Mouse (Mus musculus) left cerebral cortex, postnatal 10 days (tissue): ENCODE measurements around the gene Ano1. TPM values are rescaled to one million over a fixed set of nuclear protein-coding genes. Genes with fewer than 3 reads are reported as not detected.
A peak's percentile ranks its signal among the peaks of the same experiment; 100 is the strongest.

Experiments used
- DNase-seq, 2 experiments: peaks; one replicate each; pipeline ENCODE4 v3.0.0; 2021 to 2022; ENCODE audit warnings: low spot score in 2 of 2, mixed read lengths in 1 of 2; ENCODE audit errors: extremely low spot score in 1 of 2
- intact Hi-C: fragments of 180-260 bp; cut with DNase I; formaldehyde crosslinking; loops from one replicate; pipeline ENCODE4 v1.15.1; 2025
- total RNA-seq, 2 experiments: library from RNA; stranded (reverse); gene quantifications; 2 replicates each; pipeline ENCODE4 v1.2.3; 2021

The Ano1 gene
- total RNA-seq, 2 experiments from 2014 or later = 3.0 to 4.8 TPM

DNA sequence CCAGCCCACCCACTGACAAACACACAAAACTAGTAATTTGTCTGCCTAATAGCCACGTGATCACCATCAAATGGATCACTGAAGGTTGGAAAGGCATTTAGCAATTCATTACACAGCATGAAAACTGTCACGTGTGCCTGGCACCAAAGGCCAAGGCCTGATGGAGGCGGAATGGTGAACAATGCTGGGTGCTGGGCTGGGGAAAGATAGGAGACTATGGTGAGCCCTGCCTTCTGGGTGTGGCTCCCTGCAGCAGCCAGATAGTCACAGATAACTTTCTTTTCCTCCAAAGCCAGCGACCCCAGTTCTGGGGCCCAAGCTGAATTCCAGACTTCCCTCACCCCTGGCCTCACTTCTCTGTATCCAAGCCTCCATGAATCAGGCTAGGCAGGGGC is 19.9 kb downstream of the Ano1 start:
- no peak for DNase-seq
- intact Hi-C loops = no loop called here

GRCm38 (mm10) chr7:144731182-144731896 is 20.4 kb downstream of the Ano1 start:
- intact Hi-C loops = no loop called here
- no peak for DNase-seq

DNA sequence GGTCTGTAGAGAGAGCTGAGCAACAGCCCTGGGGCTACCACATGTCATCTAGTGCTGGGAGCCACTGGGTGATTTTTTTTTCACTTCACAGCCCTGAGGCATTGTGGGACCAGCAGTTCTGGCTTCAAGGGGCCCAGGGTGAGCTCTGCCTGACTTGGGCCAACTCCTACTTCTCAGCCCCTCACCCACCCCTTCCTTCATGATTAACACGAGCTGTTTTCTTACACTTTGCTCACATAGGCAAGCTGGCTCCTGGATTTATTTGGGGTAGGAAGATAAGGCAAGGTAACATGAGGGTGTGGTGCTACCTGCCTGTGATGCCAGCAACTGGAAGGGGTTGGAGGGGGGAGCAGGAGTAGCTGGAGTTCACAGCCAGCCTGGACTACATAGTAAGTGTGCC is 27.5 kb downstream of the Ano1 start:
- intact Hi-C loops = no loop called here
- no peak for DNase-seq

GRCm38 (mm10) chr7:144719956-144720355 is 31.8 kb downstream of the Ano1 start:
- intact Hi-C loops = no loop called here
- DNase-seq = no peak

DNA sequence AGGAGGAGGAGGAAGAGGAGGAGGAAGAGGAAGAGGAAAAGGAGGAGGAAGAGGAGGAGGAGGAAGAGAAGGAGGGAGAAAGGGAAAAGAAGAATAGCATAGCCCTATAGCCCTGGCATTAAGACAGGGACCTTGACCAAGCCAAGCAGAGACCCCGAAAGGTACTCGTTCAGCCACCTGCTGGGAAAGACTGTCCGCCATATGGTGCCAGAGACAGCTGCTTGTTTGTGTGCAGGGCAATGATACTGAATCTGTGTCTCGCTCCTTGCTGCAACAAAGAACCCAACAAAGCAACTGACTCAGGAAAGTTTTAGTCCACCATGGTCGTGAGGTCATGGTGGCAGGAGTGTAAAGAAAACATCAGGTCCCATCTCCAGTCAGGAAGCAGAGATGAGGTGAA is 34.0 kb downstream of the Ano1 start:
- intact Hi-C loops = no loop called here
- DNase-seq = no peak

GRCm38 (mm10) chr7:144697870-144698269 is 53.9 kb downstream of the Ano1 start:
- no peak for DNase-seq
- intact Hi-C loops = no loop called here

DNA sequence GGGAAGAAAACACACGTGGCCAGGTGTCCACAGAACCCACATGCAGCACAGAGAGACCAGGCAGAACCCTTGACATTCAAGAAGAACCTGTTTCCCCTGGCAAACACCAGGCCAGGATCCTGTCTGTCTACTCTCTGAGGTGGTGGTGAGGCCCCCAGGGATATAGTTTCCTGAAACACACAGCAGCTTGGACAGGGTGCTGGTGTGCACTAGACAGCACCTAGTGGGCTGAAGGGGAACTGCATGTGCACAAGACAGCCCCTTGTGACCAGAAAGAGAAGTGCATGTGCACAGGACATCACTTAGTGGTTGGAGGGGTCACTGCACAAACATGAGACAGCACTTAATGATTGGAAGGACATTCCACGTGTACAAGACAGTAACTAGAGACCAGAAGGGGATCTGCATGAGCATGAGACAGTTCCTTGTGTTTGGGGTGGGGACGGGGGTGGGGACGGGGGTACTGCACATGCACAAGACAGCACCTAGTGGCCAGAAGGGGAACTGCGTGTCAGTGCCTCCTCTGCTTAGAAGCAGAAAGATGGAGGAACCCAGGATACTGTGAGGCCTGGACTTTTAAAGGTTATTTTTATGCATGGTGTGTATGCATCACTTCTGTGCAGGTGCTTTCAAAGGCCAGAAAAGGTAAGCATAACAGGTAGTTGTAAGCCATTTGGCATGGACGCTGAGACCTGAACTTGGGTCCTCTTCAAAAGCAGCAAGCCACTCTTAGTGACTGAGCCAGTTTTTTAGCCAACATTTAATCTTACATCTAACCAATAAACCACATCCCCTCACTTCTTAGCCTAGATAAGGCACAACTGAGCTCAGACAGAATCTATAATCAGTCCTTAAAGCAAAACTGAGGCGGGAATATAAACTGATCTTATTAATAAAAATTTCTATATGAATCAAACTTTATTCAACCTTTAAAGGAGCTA is 54.7 kb downstream of the Ano1 start:
- no peak for DNase-seq
- intact Hi-C loops = no loop called here

DNA sequence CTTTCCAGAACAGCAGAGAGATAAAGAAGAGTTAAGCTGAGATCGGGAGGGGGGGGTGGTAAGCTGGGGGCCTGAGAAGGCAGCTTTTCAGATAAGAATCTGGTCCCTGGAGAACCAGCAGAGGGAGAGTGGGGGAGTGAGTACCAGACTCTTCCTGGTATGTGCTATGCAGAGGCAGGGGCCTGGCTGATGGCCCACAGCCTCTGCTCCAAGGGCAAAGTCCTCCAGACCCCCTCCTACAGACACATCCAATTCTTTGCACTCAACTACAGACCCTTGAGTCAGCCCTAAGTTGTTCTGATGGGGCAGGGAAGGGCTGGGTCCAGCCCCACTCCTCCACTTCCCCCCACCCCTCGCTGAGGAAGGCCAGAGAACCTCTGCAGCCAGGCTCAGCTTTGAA is 61.9 kb downstream of the Ano1 start:
- intact Hi-C loops = no loop called here
- DNase-seq = no peak

GRCm38 (mm10) chr7:144689136-144689535 is 62.6 kb downstream of the Ano1 start:
- no peak for DNase-seq
- intact Hi-C loops = no loop called here

DNA sequence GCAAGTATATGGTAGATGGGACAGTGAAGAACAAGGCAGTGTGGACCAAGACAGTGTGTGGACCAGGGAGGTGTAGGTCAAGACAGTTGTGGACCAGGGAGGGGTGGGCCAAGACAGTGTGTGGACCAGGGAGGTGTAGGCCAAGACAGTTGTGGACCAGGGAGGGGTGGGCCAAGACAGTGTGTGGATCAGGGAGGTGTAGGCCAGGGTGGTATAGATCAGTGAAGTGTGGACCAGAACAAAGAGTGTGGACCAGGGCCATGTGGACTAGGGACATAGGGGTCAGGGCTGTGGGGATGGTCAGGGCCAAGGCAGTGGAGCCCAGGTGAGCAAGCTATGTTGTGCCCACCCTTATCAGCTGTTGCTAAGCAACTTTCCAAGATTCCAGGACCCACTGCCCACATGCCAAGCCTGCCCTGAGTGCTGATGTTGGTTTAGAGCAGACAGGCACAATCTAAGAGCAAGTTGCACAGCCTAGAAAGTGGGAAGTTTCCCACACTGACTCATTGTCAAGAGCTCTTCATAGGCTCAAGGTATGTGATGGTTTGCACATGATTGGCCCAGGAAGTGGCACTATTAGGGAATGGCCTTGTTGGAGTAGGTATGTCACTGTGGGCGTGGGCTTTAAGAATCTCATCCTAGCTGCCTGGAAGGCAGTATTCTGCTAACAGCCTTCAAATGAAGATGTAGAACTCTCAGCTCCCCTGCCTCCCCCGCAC is 64.0 kb downstream of the Ano1 start:
- DNase-seq = no peak
- intact Hi-C loops = no loop called here

- no peak for DNase-seq
- intact Hi-C loops = no loop called here
These were observed 66.8 kb downstream of the Ano1 start for GRCm38 (mm10) chr7:144684947-144685346.

GRCm38 (mm10) chr7:144684467-144684866 is 67.3 kb downstream of the Ano1 start:
- peak in 1 of 2 experiments; percentile 74 for DNase-seq
- intact Hi-C loops = no loop called here

DNA sequence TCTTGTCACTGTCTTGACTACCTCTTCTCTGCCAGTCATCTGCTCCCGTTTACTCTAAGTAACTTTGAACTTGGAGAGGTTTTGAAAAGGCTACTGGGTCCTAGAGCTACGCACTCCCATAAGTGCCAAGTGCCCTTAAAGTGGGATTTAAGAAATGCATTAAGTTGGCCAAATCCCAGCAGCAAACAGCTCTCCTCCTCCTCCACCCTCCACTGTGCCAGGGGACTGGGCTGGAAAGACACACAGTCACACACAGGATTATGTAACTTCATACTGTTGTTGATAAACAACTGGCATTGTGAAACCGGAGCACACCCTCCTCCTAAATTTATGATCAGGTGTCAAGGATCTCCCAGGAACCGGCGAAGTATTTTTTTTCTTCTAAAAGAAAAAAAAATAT is 71.7 kb downstream of the Ano1 start:
- DNase-seq = no peak
- intact Hi-C loops = no loop called here

DNA sequence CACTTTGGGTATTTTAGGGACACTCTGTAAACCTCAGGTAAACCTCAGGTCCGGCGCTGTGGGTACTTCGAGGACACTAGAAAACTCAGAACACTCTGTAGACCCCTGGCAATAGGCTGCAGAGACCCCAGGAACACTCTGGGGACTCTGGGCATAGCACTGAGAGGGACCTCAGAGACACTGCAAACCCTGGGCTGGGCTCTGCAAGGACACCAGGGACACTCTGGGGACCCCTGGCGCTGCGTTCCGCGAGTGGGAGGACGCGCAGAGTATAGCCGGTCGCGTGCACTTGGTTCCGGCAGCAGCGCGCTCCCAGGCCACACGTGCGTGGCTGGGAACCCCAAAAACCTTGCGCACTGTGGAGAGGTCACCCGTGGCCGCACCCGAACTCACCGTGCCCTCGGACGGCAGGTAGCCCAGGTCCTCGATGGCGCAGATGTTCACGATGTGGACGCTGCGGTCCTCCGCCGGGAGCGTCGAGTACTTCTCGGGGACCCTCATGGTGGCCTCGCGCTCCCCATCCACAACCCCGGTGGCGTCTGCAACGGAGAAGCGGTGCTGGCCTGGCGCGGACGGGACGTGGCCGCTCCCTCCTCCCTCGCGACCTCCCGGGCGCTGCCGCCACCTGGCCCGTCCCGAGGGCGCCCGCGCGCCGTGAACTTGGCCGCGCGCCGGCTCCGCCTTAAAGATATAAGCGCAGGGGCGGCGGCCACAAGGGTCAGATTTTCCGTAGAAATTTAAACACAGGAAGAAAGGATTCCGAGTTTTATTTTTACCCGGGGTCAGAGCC is 73.3 kb downstream of the Ano1 start:
- intact Hi-C loops = no loop called here
- no peak for DNase-seq

DNA sequence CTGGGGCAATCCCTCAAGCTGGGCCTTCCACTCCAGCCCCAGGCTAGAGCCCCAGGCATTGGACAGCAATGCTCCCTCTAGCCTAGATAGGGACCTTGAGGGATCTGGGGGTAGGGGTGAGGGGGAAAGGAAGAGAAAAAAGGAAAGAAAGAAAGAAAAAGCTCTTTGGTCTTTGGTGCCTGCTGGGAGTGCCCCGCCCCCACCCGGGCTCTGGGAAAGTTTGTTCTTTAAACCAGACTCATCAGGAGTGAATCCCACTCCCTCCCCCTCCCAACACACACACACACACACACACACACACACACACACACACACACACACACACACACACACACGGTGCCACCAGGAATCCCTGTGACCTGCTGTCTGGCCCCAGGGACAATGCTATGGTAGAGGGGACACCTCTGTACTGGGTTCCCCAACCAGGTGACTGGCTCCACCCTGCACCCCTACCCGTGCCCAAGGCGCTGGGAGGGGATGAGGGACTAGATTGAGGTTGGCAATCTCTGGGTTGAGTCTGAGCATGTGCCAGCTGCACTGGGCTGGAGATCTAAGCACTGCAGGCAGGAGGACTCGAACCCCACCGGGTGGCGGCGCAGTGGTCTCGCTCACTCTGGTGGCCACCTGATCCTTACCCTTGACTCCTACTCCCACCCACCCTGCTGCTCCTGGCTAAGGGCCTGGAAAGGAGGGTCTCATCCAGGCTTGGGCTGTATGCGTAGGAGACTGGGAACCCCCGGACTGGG is 74.3 kb downstream of the Ano1 start:
- no peak for DNase-seq
- intact Hi-C loops = no loop called here

GRCm38 (mm10) chr7:144675632-144676031 is 76.1 kb downstream of the Ano1 start:
- no peak for DNase-seq
- intact Hi-C loops = no loop called here

DNA sequence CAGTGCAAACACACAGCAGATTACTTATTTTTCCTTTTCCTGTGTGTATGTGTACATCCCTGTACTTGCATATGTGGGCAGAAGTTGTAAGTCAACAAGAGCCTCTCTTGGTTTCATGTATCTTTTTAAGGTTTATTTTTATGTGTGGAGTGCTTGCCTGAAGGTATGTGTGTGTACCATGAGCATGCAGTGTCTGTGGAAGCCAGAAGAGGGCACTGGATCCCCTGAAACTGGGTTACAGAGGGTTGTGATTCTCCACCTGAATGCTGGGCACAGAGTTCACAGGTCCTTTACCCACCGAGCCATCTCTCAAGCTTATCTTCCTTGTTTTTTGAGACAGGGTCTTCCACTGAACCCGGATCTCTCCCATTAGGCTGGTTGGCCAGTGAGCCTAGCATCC is 81.9 kb downstream of the Ano1 start:
- intact Hi-C loops = no loop called here

GRCm38 (mm10) chr7:144668603-144669278 is 83.0 kb downstream of the Ano1 start:
- DNase-seq = no peak
- intact Hi-C loops = no loop called here

More for the DNA sequence above, 81.9 kb downstream of the Ano1 start:
- DNase-seq = no peak
